Mouse (Mus musculus): ENCODE measurements around the gene Slco2a1.

DNA sequence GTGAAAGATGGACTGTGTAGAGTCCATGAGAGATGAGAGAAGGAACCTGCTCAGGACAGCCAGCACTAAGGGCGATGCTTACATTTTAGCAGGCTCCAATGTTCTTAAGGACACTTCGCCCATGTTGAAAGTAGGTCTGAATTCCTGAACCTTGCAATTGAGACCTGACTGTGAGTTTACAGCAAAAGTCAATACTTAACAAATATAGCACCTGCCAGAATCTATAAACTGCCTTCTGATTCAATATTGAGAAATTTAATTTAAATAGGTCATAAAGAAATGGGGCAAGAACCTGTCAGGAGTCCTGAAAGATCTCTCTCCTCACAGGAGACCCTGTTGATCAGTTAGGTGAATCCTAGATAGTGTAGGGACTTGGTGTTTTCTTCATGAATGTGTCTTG is 12.6 kb upstream of the Slco2a1 start:
- TF ChIP-seq E2F4 (IDR thresholded peaks at IDR 0.05; ENCODE audit: insufficient replicate concordance, low read depth, low read length) (no peak), USF2 (conservative IDR thresholded peaks at IDR 0.05; ENCODE audit: low read depth, low read length) (no peak), POLR2A (IDR thresholded peaks at IDR 0.05; ENCODE audit: low read depth, low read length) (no peak), UBTF (IDR thresholded peaks at IDR 0.05; ENCODE audit: low read depth, low read length) (no peak)

All from CH12.LX (cell line).